Mouse (Mus musculus) testis, adult 2 months (tissue): ENCODE results near the gene Pradc1.

Experiments used
- CTCF ChIP-seq: fragments of 200-500 bp; IDR thresholded peaks from 2 replicates; pipeline ENCODE4 v1.5.1; 2012; ENCODE audit warnings: low read depth, mild to moderate bottlenecking, inconsistent platforms, low read length, moderate library complexity; ENCODE audit not compliant: control insufficient read depth, insufficient read depth, insufficient replicate concordance
- POLR2A ChIP-seq: fragments of 200-500 bp; IDR thresholded peaks from 2 replicates; pipeline ENCODE4 v1.6.1; 2012; ENCODE audit warnings: low read depth, mild to moderate bottlenecking, inconsistent platforms, low read length, moderate library complexity; ENCODE audit not compliant: control insufficient read depth

DNA sequence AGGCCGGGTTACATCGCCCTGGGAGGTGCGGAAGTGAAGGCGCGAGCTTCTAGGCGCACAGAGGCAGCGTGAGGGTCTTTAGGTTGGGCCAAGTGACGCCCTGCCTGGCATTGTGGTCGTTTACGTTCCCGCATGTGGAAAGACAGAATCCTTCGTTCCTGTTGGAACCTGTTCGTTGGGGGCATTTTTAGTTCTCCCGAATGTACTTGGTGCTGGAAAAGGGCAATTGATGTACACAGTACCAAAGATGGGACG is 568 bp upstream of the Pradc1 start:
- TF ChIP-seq CTCF = no peak
- TF ChIP-seq POLR2A = no peak
